Comparison of ENCODE assay signal across 13 mouse cellular contexts in the genomic region with DNA sequence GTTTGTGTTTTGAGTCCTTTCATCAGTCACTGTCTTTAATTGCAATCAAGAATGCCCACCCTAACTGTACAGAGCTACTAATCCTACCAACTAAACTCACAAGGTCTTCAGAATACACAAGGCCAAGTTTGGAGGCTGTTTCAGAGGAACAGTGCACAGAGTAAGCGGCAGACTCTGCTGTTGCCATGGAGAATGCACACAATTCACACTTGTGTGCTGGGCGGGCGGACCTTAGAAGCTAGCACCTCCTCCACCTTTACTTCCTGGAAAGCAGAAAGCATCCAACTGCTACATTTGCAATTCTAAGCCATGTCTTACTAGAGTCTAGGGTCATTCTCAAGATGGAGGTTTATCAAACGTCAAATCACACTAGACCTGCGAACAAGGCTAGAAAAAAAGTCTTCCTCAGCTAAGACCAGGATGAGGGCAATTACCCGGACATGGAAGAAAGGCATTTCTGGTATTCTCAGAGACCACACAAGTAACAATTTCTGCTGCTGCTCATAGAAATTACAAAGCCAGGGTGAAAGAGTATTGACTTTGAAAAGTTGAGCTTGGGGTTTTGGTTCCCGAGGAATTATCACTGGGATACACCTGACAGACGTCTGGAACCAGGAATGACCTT.
"Had no signal": no experiment of that assay in that cellular context is flagged by ENCODE, and none has a peak within 500 bp of the region (broad histone marks: within the 10 kb centered on the region; RNA-seq: fewer than 3 reads in every experiment).

No protein-coding gene starts in this region.

- H3K4me3 ChIP-seq: limb, embryonic 12.5 days; liver, embryonic 13.5 days; neural tube, embryonic 12.5 days had no signal

- H3K9ac ChIP-seq: limb, embryonic 12.5 days; liver, embryonic 13.5 days; liver, postnatal 0 days; neural tube, embryonic 12.5 days had no signal

- DNase-seq: kidney, adult 11 months; kidney, adult 9 months; kidney, postnatal 10 days; liver; liver, embryonic 13.5 days; liver, postnatal 0 days; midbrain, embryonic 14.5 days; right cerebral cortex, postnatal 25 days; thymus, adult 18-20 months; thymus, postnatal 14 days had no signal

- H3K27me3 ChIP-seq: limb, embryonic 12.5 days; liver, embryonic 13.5 days; neural tube, embryonic 12.5 days had no signal

- H3K4me2 ChIP-seq: limb, embryonic 12.5 days; liver, embryonic 13.5 days; neural tube, embryonic 12.5 days had no signal

- H3K36me3 ChIP-seq: limb, embryonic 12.5 days; liver, embryonic 13.5 days; neural tube, embryonic 12.5 days had no signal

- H3K4me1 ChIP-seq: limb, embryonic 12.5 days; liver, embryonic 13.5 days; neural tube, embryonic 12.5 days had no signal

- H3K9me3 ChIP-seq: limb, embryonic 12.5 days; liver, embryonic 13.5 days; neural tube, embryonic 12.5 days had no signal

- H3K27ac ChIP-seq: limb, embryonic 12.5 days; liver, embryonic 13.5 days; neural tube, embryonic 12.5 days; stomach, postnatal 0 days had no signal

- ATAC-seq: liver, postnatal 0 days had no signal
